Mouse (Mus musculus) CH12.LX (cell line): ENCODE measurements around the gene Dtd2. TPM values are rescaled to one million over a fixed set of nuclear protein-coding genes. Genes with fewer than 3 reads are reported as not detected.

Experiments
- DNase-seq: peaks from one replicate; pipeline ENCODE4 v3.0.0-alpha.2; 2013; ENCODE audit errors: extremely low read depth
- H3K27ac ChIP-seq: 2 replicates; pipeline ENCODE4 v1.5.1; 2012; ENCODE audit warnings: low read depth, mild to moderate bottlenecking, control low read depth, moderate library complexity; ENCODE audit not compliant: insufficient read depth
- H3K27me3 ChIP-seq: replicated peaks from 2 replicates; pipeline ENCODE3; 2012; ENCODE audit warnings: inconsistent platforms
- H3K36me3 ChIP-seq, 2 experiments: replicated peaks in 1 of 2; 2 replicates each; pipeline versions ENCODE3 to v1.6.1; 2012; ENCODE audit warnings: inconsistent platforms in 1 of 2, low read length in 1 of 2, mild to moderate bottlenecking in 1 of 2, mixed read lengths in 1 of 2, moderate library complexity in 1 of 2; ENCODE audit not compliant: control insufficient read depth in 1 of 2, insufficient read depth in 1 of 2
- H3K4me1 ChIP-seq, 2 experiments: 2 replicates each; pipeline ENCODE4 v1.6.1; 2012; ENCODE audit warnings: inconsistent platforms in 1 of 2, moderate library complexity in 1 of 2; ENCODE audit not compliant: insufficient read depth in 2 of 2, control insufficient read depth in 1 of 2
- H3K4me2 ChIP-seq: 2 replicates; pipeline ENCODE4 v1.6.1; 2012; ENCODE audit warnings: low read depth, mild to moderate bottlenecking, control low read depth; ENCODE audit not compliant: poor library complexity, insufficient read depth, severe bottlenecking
- H3K4me3 ChIP-seq, 3 experiments: fragments of 150-350 bp in 1 of 3; sonication (generic) in 1 of 3; replicated peaks in 1 of 3; 2 replicates each; pipeline versions ENCODE3 to v1.5.1; 2011 to 2012; ENCODE audit warnings: low read depth in 2 of 3, low read length in 2 of 3, mild to moderate bottlenecking in 2 of 3, moderate library complexity in 2 of 3, control low read depth in 1 of 3, improper control_type of control experiment in 1 of 3, inconsistent platforms in 1 of 3, mixed read lengths in 1 of 3; ENCODE audit not compliant: poor library complexity in 1 of 3
- H3K79me2 ChIP-seq: replicated peaks from 2 replicates; pipeline ENCODE4 v1.6.1; 2012; ENCODE audit warnings: mild to moderate bottlenecking, moderate library complexity; ENCODE audit not compliant: control insufficient read depth, poor library complexity, insufficient read depth, severe bottlenecking; ENCODE audit errors: extremely low read depth
- H3K9ac ChIP-seq: 2 replicates; pipeline ENCODE4 v1.6.1; 2012; ENCODE audit warnings: low read depth, mild to moderate bottlenecking, control low read depth, moderate library complexity; ENCODE audit not compliant: insufficient read depth
- H3K9me3 ChIP-seq: replicated peaks from 2 replicates; pipeline ENCODE3; 2012; ENCODE audit warnings: low read length, inconsistent platforms, mixed read lengths
- BHLHE40 ChIP-seq: IDR thresholded peaks from 2 replicates; pipeline ENCODE4 v1.6.1; 2011; ENCODE audit warnings: mild to moderate bottlenecking, low read depth, low read length, improper control_type of control experiment
- CHD1 ChIP-seq: IDR thresholded peaks from 2 replicates; pipeline ENCODE4 v1.6.1; 2012; ENCODE audit warnings: low read depth, low read length, improper control_type of control experiment, inconsistent platforms
- CTCF ChIP-seq, 2 experiments: IDR thresholded peaks in 1 of 2; conservative IDR thresholded peaks in 1 of 2; 2 replicates each; pipeline ENCODE4 v1.5.1; 2011 to 2012; ENCODE audit warnings: low read depth in 2 of 2, low read length in 2 of 2, improper control_type of control experiment in 1 of 2, inconsistent platforms in 1 of 2, mild to moderate bottlenecking in 1 of 2, moderate library complexity in 1 of 2
- E2F4 ChIP-seq: IDR thresholded peaks from 2 replicates; pipeline ENCODE4 v1.6.1; 2011; ENCODE audit warnings: low read depth, low read length, improper control_type of control experiment; ENCODE audit not compliant: insufficient replicate concordance
- HCFC1 ChIP-seq: IDR thresholded peaks from 2 replicates; pipeline ENCODE4 v1.6.1; 2012; ENCODE audit warnings: low read depth, mild to moderate bottlenecking, inconsistent platforms, low read length, improper control_type of control experiment
- IRF4 ChIP-seq: IDR thresholded peaks from 2 replicates; pipeline ENCODE4 v1.6.1; 2014; ENCODE audit warnings: low read depth, mild to moderate bottlenecking, inconsistent platforms, low read length, improper control_type of control experiment
- MAFK ChIP-seq: IDR thresholded peaks from 2 replicates; pipeline ENCODE4 v1.6.1; 2011; ENCODE audit warnings: low read length, improper control_type of control experiment; ENCODE audit not compliant: insufficient replicate concordance
- MXI1 ChIP-seq: IDR thresholded peaks from 2 replicates; pipeline ENCODE4 v1.6.1; 2011; ENCODE audit warnings: mild to moderate bottlenecking, low read depth, low read length, improper control_type of control experiment
- NELFE ChIP-seq: IDR thresholded peaks from 2 replicates; pipeline ENCODE4 v1.6.1; 2011; ENCODE audit warnings: low read depth, low read length, improper control_type of control experiment
- NRF1 ChIP-seq: IDR thresholded peaks from 2 replicates; pipeline ENCODE4 v1.6.1; 2014; ENCODE audit warnings: low read depth, mild to moderate bottlenecking, inconsistent platforms, low read length, improper control_type of control experiment, moderate library complexity
- PAX5 ChIP-seq: IDR thresholded peaks from 2 replicates; pipeline ENCODE4 v1.6.1; 2012; ENCODE audit warnings: low read length, inconsistent platforms, mixed read lengths
- POLR2AphosphoS2 ChIP-seq: IDR thresholded peaks from 2 replicates; pipeline ENCODE4 v1.6.1; 2011; ENCODE audit warnings: low read depth, low read length, improper control_type of control experiment
- RAD21 ChIP-seq: IDR thresholded peaks from 2 replicates; pipeline ENCODE4 v1.6.1; 2011; ENCODE audit warnings: low read depth, mild to moderate bottlenecking, low read length, improper control_type of control experiment, moderate library complexity
- SIN3A ChIP-seq: IDR thresholded peaks from 2 replicates; pipeline ENCODE4 v1.6.1; 2012; ENCODE audit warnings: low read length, improper control_type of control experiment, inconsistent platforms
- SMC3 ChIP-seq: IDR thresholded peaks from 2 replicates; pipeline ENCODE4 v1.6.1; 2011; ENCODE audit warnings: low read depth, low read length, improper control_type of control experiment
- UBTF ChIP-seq: IDR thresholded peaks from 2 replicates; pipeline ENCODE4 v1.6.1; 2012; ENCODE audit warnings: low read depth, mild to moderate bottlenecking, inconsistent platforms, low read length, improper control_type of control experiment, moderate library complexity
- ZC3H11A ChIP-seq: IDR thresholded peaks from 2 replicates; pipeline ENCODE4 v1.6.1; 2012; ENCODE audit warnings: low read depth, mild to moderate bottlenecking, inconsistent platforms, low read length, improper control_type of control experiment
- ZMIZ1 ChIP-seq: IDR thresholded peaks from 2 replicates; pipeline ENCODE4 v1.6.1; 2012; ENCODE audit warnings: low read depth, mild to moderate bottlenecking, inconsistent platforms, low read length, improper control_type of control experiment
- ZNF384 ChIP-seq: IDR thresholded peaks from 2 replicates; pipeline ENCODE4 v1.6.1; 2012; ENCODE audit warnings: low read depth, low read length, improper control_type of control experiment, inconsistent platforms
- dilution Hi-C: fragments of 300-500 bp; cut with MboI; formaldehyde crosslinking; loops from 2 replicates; pipeline ENCODE4 v1.14.3; 2020; ENCODE audit warnings: low sequenced_read_pairs; ENCODE audit not compliant: extremely low pct_unique_long_range_greater_than_20kb, extremely low pct_ligation_motif_present
- in situ Hi-C: fragments of 300-500 bp; cut with MboI; formaldehyde crosslinking; loops from 3 replicates; pipeline ENCODE4 v1.14.3; 2019; ENCODE audit warnings: low sequenced_read_pairs, low pct_ligation_motif_present, low pct_unique_long_range_greater_than_20kb, mixed read lengths
- polyA plus RNA-seq: library from polyadenylated mRNA; unstranded; fragments of >175 nt; gene quantifications from 2 replicates; pipeline ENCODE4 v1.2.1, GENCODE M21; 2012; ENCODE audit warnings: low read depth; ENCODE audit not compliant: insufficient read length
- total RNA-seq, 2 experiments: library from RNA; depleted of rRNA; stranded (reverse); fragments of 300-350 nt in 1 of 2; fragments of >200 nt in 1 of 2; gene quantifications; 2 replicates each; pipeline ENCODE4 v1.2.3; 2012 to 2014

The Dtd2 gene
- total and polyA plus RNA-seq, 3 experiments: 24.5 to 39.6 (median 31.5) TPM

GRCm38 (mm10) chr12:52038352-52038751 is 32.1 kb upstream of the Dtd2 start:
- Histone ChIP-seq H3K27ac (no peak overlapping the region), H3K4me1 (peaks cover 0 to 6% of the 10 kb centered on the region in 2 experiments; a peak in 2 of 4 replicates), H3K27me3 (no peaks in the 10 kb centered on the region), H3K36me3 (no peaks in the 10 kb centered on the region), H3K4me3 (no peak overlapping the region), H3K9me3 (no peaks in the 10 kb centered on the region), H3K79me2 (no peaks in the 10 kb centered on the region), H3K9ac (no peak overlapping the region), H3K4me2 (no peak overlapping the region)
- dilution Hi-C loops (no loop called here), in situ Hi-C loops (loop anchor here (25.0 kb wide), 1 partner anchor 449 kb away; no protein-coding TSS in a partner anchor)
- DNase-seq: peak; percentile 25
- TF ChIP-seq RAD21 (peak; percentile 74), BHLHE40 (peak; percentile 53), UBTF (no peak), ZC3H11A (0 out of 2 replicates have a peak, but pooled peaks have one; percentile 20), IRF4 (no peak), SMC3 (peak; percentile 63), ZNF384 (peak; percentile 53), CTCF (conservative IDR thresholded peaks at IDR 0.05 in 1 of 2, IDR thresholded peaks at IDR 0.05 in 1 of 2; ENCODE audit: low read depth in 2 of 2, low read length in 2 of 2) (peak in 1 of 2 experiments; percentile 65; a peak in 2 of 4 replicates)

- Histone ChIP-seq H3K4me3 (no peak overlapping the region), H3K4me2 (no peak overlapping the region), H3K27ac (no peak overlapping the region), H3K9me3 (no peaks in the 10 kb centered on the region), H3K27me3 (no peaks in the 10 kb centered on the region), H3K4me1 (peaks cover 0 to 14% of the 10 kb centered on the region in 2 experiments; a peak in 2 of 4 replicates), H3K9ac (no peak overlapping the region), H3K79me2 (no peaks in the 10 kb centered on the region), H3K36me3 (no peaks in the 10 kb centered on the region)
- no peak for TF ChIP-seq CHD1
- TF ChIP-seq SIN3A: no peak
- no peak for TF ChIP-seq UBTF
- TF ChIP-seq NRF1: no peak
- no peak for TF ChIP-seq MAFK
- TF ChIP-seq MXI1: no peak
- no peak for TF ChIP-seq CTCF (conservative IDR thresholded peaks at IDR 0.05 in 1 of 2, IDR thresholded peaks at IDR 0.05 in 1 of 2; ENCODE audit: low read depth in 2 of 2, low read length in 2 of 2)
- no peak for TF ChIP-seq PAX5
- no peak for TF ChIP-seq ZMIZ1
- no peak for TF ChIP-seq BHLHE40
- no peak for TF ChIP-seq ZNF384
- TF ChIP-seq HCFC1: no peak
- no peak for TF ChIP-seq POLR2AphosphoS2
- no peak for TF ChIP-seq NELFE
- TF ChIP-seq E2F4: no peak
- in situ Hi-C loops: loop anchor here (25.0 kb wide), 1 partner anchor 452 kb away; no protein-coding TSS in a partner anchor
- dilution Hi-C loops: no loop called here
- DNase-seq: no peak
Observed at GRCm38 (mm10) chr12:52034956-52035355, 28.7 kb upstream of the Dtd2 start.
